Mouse (Mus musculus): ENCODE results near the gene Kank2. TPM values are rescaled to one million over a fixed set of nuclear protein-coding genes. Genes with fewer than 3 reads are reported as not detected.
"Not testable (repeated sequence)": the region's sequence is repeated elsewhere in the genome, so short reads cannot be mapped to it uniquely, and the experiment has no call there.

Kank2 gene
- polyA plus RNA-seq, 1 experiment from 2014 or later: 24.2 TPM

DNA sequence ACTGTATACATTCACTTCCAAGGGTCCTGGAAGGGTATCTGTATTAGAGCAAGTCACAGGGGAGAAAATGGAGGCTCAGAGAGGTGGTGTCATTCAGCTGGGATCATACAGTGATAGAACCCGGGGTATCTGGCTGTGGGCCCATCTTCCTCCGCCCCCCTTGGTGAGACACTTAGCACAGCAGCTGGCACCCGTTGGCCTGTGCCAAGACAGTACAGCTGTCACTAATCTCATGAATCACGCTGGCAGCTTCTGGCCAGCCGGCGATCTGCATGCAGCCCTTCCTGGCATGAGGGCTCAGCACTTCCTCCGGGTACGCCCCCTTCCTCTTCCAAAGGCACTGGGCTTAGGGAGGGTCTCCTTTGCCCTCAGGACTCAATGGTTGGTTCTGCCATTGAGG is 5.9 kb downstream of the Kank2 start:
- Histone ChIP-seq H3K36me3 (peaks cover 88% of the 10 kb centered on the region), H3K4me3 (0 out of 2 replicates have a peak overlapping the region, but pooled peaks have one; percentile 1), H3K4me1 (peaks cover 48% of the 10 kb centered on the region), H3K27ac (no peak overlapping the region), H3K27me3 (ENCODE audit: low read depth, poor library complexity, severe bottlenecking) (no peaks in the 10 kb centered on the region), H3K9me3 (replicated peaks) (no peaks in the 10 kb centered on the region)
- DNase-seq (ENCODE audit: low spot score): no peak
- WGBS: 85% methylated on average over 8 of the region's 8 CpGs

DNA sequence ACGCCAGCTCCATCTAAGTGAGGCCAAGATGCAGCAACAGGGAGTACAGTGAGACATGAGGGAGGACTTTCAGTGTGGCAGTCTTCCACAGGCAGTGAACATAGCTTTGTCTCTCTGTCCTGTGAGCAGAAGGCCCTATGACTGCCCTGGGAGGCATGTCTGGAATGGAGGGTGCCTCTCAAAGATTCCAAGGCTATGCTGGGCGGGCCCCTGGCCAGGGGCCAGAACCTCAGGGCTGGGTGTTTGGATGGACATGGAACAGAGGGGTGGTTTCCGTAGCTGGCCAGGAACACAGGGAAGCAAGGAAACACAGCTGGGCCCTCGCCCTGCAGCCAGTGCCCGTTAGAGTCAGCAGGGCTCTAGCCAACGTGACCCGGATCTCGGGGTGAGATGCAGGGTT is 6.7 kb downstream of the Kank2 start:
- no peaks in the 10 kb centered on the region for H3K9me3 ChIP-seq (replicated peaks)
- no peaks in the 10 kb centered on the region for H3K27me3 ChIP-seq (ENCODE audit: low read depth, poor library complexity, severe bottlenecking)
- H3K4me3 ChIP-seq: no peak overlapping the region
- peaks cover 96% of the 10 kb centered on the region for H3K36me3 ChIP-seq
- WGBS: 96% methylated on average over 8 of the region's 8 CpGs
- H3K4me1 ChIP-seq: peaks cover 48% of the 10 kb centered on the region
- DNase-seq (ENCODE audit: low spot score): no peak
- H3K27ac ChIP-seq: no peak overlapping the region

DNA sequence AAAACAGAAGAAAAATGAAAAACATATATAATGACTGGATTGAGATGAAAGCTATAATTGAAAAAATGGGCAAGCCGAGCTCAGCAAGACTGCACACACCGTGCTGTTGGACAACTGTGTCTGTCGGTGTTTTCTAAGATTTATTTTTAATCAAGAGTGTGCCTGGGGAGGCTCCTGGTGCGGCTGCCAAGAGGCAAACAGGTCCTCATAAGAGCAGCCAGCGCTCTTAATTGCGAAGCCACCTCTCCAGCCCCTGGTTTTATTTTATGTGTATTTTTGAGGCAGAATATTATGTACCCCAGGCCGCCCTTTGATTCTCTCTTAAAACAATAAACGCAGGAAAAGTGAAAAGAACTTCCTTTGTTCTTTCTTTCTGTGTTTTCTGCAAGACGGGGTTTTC is 10.3 kb downstream of the Kank2 start:
- H3K4me1 ChIP-seq: peaks cover 24% of the 10 kb centered on the region
- no peak for DNase-seq (ENCODE audit: low spot score)
- H3K36me3 ChIP-seq: peaks cover 99% of the 10 kb centered on the region
- 78% methylated on average over 9 of the region's 9 CpGs for WGBS
- peak overlapping the region; percentile 63 for H3K27ac ChIP-seq
- no peak overlapping the region for H3K4me3 ChIP-seq
- H3K27me3 ChIP-seq (ENCODE audit: low read depth, poor library complexity, severe bottlenecking): no peaks in the 10 kb centered on the region
- no peaks in the 10 kb centered on the region for H3K9me3 ChIP-seq (replicated peaks)

DNA sequence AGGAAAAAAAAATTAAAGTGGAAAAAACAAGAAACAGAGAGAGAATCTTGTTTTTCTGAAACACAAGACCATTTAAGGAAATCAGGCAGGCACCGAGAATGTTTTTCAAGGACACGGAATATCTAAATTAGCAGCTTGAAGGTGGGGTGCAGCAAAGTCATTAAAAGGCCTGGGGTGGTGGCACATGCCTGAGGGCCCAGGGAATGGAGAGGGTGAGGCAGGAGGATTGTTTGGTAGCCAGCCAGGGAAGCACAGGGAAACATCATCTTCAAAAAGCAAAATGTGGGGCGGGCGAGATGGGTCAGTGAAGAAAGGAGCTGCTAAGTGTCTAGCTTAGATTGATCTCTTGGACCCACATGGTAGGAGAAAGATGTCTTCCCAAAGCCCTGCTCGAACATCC is 10.9 kb downstream of the Kank2 start:
- Histone ChIP-seq H3K4me3 (no peak overlapping the region), H3K27me3 (ENCODE audit: low read depth, poor library complexity, severe bottlenecking) (no peaks in the 10 kb centered on the region), H3K36me3 (peaks cover 96% of the 10 kb centered on the region), H3K4me1 (peaks cover 21% of the 10 kb centered on the region), H3K27ac (peak overlapping the region; percentile 63), H3K9me3 (replicated peaks) (no peaks in the 10 kb centered on the region)
- 74% methylated on average over 5 of the region's 5 CpGs for WGBS
- no peak for DNase-seq (ENCODE audit: low spot score)

DNA sequence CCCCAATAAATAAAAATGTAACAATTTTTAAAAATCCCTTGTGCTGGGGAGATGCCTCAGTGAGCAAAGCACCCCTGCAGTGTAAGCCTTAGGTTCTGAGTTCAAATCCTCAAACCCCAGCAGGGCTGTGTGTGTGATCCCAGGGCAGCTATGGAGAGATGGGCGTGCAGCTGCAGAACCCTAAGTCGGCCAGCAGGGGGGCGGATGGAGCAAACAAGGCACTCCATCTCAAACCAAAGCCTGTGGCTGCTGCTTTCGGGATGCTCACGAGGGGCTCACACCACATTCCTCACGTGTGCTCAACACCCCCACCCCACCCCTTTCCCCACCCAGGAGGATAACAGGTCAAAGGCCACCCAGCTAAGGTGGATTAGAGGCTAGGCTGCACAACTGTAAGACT is 11.6 kb downstream of the Kank2 start:
- Histone ChIP-seq H3K27ac (peak overlapping the region; percentile 63), H3K27me3 (ENCODE audit: low read depth, poor library complexity, severe bottlenecking) (no peaks in the 10 kb centered on the region), H3K9me3 (replicated peaks) (no peaks in the 10 kb centered on the region), H3K4me3 (no peak overlapping the region), H3K4me1 (peaks cover 25% of the 10 kb centered on the region), H3K36me3 (peaks cover 96% of the 10 kb centered on the region)
- 9% methylated on average over 6 of the region's 6 CpGs for WGBS
- peak; percentile 85 for DNase-seq (ENCODE audit: low spot score)

DNA sequence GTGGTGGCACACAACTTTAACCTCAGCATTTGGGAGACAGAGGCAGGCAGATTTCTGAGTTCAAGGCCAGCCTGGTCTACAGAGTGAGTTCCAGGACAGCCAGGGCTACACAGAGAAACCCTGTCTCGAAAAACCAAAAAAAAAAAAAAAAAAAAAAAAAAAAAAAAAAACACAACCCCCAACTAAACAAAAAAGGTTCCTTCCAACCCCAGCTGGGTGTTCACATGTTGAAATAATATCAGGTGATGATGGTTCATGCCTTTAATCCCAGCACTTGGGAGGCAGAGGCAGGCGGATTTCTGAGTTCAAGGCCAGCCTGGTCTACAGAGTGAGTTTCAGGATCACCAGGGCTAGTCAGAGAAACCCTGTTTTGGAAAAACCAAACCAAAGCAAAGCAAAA is 12.2 kb downstream of the Kank2 start:
- H3K27me3 ChIP-seq (ENCODE audit: low read depth, poor library complexity, severe bottlenecking); H3K9me3 ChIP-seq (replicated peaks); DNase-seq (ENCODE audit: low spot score); H3K4me3 ChIP-seq; H3K27ac ChIP-seq: not testable (repeated sequence)
- Histone ChIP-seq H3K4me1 (peaks cover 26% of the 10 kb centered on the region), H3K36me3 (peaks cover 96% of the 10 kb centered on the region)
- WGBS: 80% methylated on average over 2 of the region's 2 CpGs

DNA sequence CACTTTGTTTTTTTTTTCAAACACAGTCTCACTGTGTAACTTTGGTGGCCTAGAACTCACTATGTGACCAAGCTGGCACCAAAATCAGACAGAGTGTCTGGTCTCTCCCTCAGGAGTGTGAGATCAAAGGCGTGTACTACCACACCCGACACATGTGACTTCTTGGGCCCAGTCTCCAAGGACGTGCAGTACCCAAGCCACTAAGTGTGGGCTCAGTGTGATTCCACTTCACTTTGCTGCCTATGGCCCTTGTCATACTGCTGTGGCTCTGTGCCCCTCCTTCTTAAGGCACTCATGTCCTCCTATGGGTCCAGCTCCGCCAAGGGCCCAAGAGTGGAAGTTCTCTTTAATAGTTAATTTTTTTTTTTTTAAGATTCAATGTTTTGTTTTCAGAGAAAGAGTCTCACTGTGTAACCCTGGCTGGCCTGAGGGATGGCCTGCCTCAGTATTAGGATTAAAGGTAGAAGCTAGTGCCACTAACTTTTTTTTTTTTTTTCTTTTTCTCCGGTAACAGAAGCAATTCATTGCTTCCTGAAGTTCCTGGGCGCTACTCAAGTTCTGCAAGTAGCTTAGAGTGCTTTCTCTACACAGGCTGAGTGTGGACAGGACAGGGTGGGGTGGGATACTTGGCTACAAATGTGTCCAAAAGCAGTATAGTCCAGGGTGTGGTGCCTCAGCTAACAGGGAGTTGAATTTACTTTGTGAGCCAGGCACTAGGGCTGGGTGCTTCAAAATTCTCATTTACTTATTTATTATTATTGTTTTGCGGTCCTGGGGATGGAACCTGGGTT is 13.8 kb downstream of the Kank2 start:
- H3K9me3 ChIP-seq (replicated peaks): no peaks in the 10 kb centered on the region
- DNase-seq (ENCODE audit: low spot score): no peak
- 87% methylated on average over 7 of the region's 7 CpGs for WGBS
- peaks cover 96% of the 10 kb centered on the region for H3K36me3 ChIP-seq
- no peak overlapping the region for H3K27ac ChIP-seq
- H3K4me3 ChIP-seq: no peak overlapping the region
- peaks cover 26% of the 10 kb centered on the region for H3K4me1 ChIP-seq
- H3K27me3 ChIP-seq (ENCODE audit: low read depth, poor library complexity, severe bottlenecking): no peaks in the 10 kb centered on the region

DNA sequence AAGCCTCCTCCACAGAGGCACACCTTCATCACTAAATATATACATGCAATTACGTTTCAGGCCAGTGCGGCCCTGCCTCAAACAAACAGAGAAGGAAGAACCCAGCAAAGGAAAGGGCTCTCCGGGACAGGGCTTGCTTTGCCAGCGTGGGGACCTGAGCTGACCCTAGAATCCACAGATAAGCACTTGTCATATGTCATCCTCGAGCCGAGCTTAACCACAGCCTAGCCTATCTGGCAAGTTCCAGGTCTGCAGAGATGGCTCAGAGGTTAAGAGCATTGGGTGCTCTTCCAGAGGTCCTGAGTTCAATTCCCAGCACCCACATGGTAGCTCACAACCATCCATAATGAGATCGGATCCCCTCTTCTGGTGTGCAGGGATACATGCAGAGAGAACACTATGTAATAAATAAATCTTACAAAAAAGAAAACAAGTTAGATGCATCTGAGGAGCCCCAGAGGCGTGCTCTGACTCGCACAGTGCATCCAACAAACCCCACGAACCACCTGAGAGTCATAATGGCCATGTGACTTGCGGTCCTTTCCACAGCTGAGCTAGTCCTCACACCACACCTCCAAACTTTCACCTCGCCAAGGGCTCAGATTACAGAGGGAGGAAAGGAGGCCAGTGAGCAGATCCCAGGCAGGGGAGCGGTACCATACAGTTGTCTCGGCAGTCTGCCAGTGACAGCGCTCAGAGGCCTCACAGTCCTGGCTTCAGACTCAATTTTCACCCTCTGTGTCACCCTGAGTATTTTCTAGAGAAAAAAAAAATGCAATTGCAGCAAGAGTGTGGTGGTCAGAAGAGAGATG is 16.7 kb downstream of the Kank2 start:
- Histone ChIP-seq H3K9me3 (replicated peaks) (no peaks in the 10 kb centered on the region), H3K27me3 (ENCODE audit: low read depth, poor library complexity, severe bottlenecking) (no peaks in the 10 kb centered on the region), H3K36me3 (peaks cover 93% of the 10 kb centered on the region), H3K4me3 (no peak overlapping the region), H3K27ac (no peak overlapping the region), H3K4me1 (peaks cover 10% of the 10 kb centered on the region)
- no peak for DNase-seq (ENCODE audit: low spot score)
- 70% methylated on average over 15 of the region's 15 CpGs for WGBS

DNA sequence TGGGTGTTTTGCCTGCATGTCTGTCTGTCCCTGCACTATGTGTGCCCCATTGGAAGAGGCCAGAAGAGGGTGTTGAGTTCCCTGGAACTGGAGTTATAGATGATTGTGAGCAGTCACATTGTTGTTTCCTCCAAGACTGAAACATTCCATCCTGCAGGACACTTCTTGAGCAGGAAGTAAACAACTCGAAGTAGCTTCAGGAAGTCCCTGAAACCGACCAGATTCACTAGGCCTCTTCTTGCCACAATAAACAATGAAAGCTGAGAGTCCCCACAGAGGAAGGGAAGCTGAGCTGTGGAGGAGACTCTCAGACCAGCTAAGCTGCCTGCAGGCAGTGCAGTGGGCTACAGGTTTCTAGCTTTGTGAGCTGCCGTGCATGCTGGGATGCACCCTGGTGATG is 20.8 kb downstream of the Kank2 start:
- WGBS: 94% methylated on average over 3 of the region's 3 CpGs
- DNase-seq (ENCODE audit: low spot score): no peak
- no peak overlapping the region for H3K27ac ChIP-seq
- no peaks in the 10 kb centered on the region for H3K27me3 ChIP-seq (ENCODE audit: low read depth, poor library complexity, severe bottlenecking)
- no peak overlapping the region for H3K4me3 ChIP-seq
- no peaks in the 10 kb centered on the region for H3K9me3 ChIP-seq (replicated peaks)
- H3K36me3 ChIP-seq: peaks cover 92% of the 10 kb centered on the region
- H3K4me1 ChIP-seq: peaks cover 8% of the 10 kb centered on the region; the same call in 1 of the 2 replicates

DNA sequence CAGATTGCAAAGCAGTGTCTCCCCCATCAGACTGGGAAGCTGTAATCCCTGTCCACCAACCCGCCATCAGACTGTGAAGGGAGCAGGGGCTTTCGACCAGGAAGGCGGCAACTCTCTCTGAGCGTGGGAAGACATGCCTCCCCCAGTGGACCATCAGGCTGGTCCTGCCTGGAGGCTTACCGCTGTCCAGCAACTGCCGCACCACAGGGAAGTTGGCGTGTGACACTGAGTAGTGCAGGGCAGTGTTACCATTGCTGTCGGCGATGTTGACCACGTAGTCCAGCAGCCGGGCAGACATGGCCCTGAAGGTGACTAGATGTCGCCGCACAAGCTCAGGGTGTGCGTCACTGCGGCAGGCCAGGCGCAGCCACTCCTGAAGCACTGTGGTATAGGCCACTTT is 24.2 kb downstream of the Kank2 start:
- peaks cover 7% of the 10 kb centered on the region for H3K4me1 ChIP-seq
- H3K36me3 ChIP-seq: peaks cover 92% of the 10 kb centered on the region
- no peak for DNase-seq (ENCODE audit: low spot score)
- H3K27me3 ChIP-seq (ENCODE audit: low read depth, poor library complexity, severe bottlenecking): no peaks in the 10 kb centered on the region
- no peak overlapping the region for H3K4me3 ChIP-seq
- no peak overlapping the region for H3K27ac ChIP-seq
- H3K9me3 ChIP-seq (replicated peaks): no peaks in the 10 kb centered on the region
- WGBS: 91% methylated on average over 16 of the region's 16 CpGs

DNA sequence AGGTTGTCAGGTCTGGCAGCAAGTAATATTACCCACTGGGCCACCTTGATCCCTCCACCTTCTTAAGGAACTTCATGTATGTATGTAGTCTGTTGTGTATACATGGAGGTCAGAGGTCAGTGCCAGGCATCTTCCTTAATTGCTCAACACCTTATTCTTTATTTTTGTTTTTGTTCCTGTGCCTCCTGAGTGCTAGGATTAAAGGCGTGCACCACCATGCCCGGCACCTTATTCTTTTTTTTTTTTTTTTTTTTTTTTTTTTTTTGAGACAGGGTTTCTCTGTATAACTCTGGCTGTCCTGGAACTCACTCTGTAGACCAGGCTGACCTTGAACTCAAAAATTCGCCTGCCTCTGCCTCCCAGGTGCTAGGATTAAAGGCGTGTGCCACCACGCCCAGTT is 25.1 kb downstream of the Kank2 start:
- not testable (repeated sequence) for H3K27me3 ChIP-seq (ENCODE audit: low read depth, poor library complexity, severe bottlenecking); H3K4me3 ChIP-seq; DNase-seq (ENCODE audit: low spot score); H3K27ac ChIP-seq; H3K9me3 ChIP-seq (replicated peaks)
- Histone ChIP-seq H3K4me1 (peaks cover 16% of the 10 kb centered on the region), H3K36me3 (peaks cover 92% of the 10 kb centered on the region)
- 84% methylated on average over 5 of the region's 5 CpGs for WGBS

DNA sequence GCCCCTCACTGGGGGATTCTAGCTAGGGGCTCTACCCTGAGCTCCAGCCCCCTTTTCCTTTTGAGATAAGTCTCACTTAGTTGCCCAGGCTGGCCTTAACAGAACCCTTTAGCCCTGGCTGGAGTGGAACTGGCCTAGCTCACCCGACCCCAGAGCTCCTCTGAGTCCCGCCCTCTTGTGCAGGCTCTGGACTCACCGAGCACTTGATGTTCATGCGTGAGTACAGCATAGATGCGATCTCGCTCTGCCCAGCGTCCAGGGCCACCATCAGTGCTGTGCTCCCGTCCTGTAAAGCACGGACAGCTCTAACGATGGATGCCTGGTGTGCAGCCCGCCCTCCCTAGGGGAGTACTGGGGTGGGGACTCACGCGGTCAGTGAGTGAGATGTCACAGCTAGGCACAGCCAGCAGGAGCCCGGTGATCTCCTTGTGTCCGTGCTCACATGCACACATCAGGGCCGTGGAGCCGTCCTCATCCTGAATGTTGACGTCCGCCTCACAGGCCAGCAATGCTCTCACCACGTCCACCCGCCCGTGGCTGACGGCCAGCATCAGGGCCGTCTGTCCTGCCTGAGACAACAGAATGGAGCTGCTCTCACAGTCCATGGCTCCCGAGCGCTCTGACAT is 28.9 kb downstream of the Kank2 start:
- no peak for DNase-seq (ENCODE audit: low spot score)
- peak overlapping the region; percentile 93 for H3K27ac ChIP-seq
- no peaks in the 10 kb centered on the region for H3K27me3 ChIP-seq (ENCODE audit: low read depth, poor library complexity, severe bottlenecking)
- no peaks in the 10 kb centered on the region for H3K9me3 ChIP-seq (replicated peaks)
- H3K4me1 ChIP-seq: peaks cover 37% of the 10 kb centered on the region
- H3K36me3 ChIP-seq: peaks cover 82% of the 10 kb centered on the region
- 86% methylated on average over 26 of the region's 26 CpGs for WGBS
- H3K4me3 ChIP-seq: no peak overlapping the region

Measured in limb, embryonic 10.5 days (tissue).